8 mouse cellular contexts compared by ENCODE assay signal in the genomic region with DNA sequence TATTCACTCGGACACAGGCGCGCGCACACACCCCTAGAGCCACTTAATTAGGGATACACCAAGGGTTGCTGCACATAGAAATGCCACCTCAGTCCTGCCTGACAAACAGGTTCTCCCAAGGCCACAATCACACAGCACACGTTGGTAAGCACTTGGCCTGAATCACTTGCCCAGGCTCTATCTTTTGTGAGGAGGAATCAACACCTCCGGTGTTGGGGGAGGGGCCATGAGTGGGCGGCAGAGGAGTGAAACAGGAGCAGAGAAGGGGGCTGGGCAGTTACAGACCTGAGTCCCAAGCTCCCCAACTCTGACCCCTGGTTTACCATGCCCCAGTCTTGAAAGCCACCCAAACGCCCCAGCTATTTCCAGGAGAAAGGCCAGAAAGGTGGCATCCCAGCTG. TPM values are rescaled to one million over a fixed set of nuclear protein-coding genes. Genes with fewer than 3 reads are reported as not detected.
A peak's percentile ranks its signal among the peaks of the same experiment; 100 is the strongest.
DNase-seq lines count a peak whose midpoint lies in the region; ATAC-seq and TF ChIP-seq lines count a peak whose summit lies in the region.

No protein-coding gene starts in this region.

- ATAC-seq in heart, embryonic 14.5 days (ENCODE audit: insufficient number of reproducible peaks, insufficient read depth, low FRiP score, low read depth) = no peak
- ATAC-seq in embryonic facial prominence, embryonic 15.5 days (ENCODE audit: insufficient number of reproducible peaks, low FRiP score, low TSS enrichment, low read depth) = no peak

- in situ Hi-C loops in ES-E14 (cut with MboI; ENCODE audit: low sequenced_read_pairs in 2 of 2, unreplicated experiment in 2 of 2) = no loop called here

- WGBS in heart, embryonic 14.5 days = 12% methylated on average over 8 of the region's 8 CpGs
- WGBS in embryonic facial prominence, embryonic 15.5 days = 22% methylated on average over 8 of the region's 8 CpGs

- peak overlapping the region; percentile 83 for H3K9ac ChIP-seq in heart, embryonic 14.5 days (ENCODE audit: low read length)
- 0 out of 2 replicates have a peak overlapping the region, but pooled peaks have one; percentile 31 for H3K9ac ChIP-seq in ES-E14 (ENCODE audit: insufficient read depth, low read depth, low read length, poor library complexity, severe bottlenecking)
- H3K9ac ChIP-seq in embryonic facial prominence, embryonic 15.5 days = no peak overlapping the region

- no peak for DNase-seq in heart, adult 9 months (ENCODE audit: low spot score in 2 of 2)
- no peak for DNase-seq in ES-E14 (ENCODE audit: low read depth, low spot score)
- peak; percentile 15 for DNase-seq in lung, postnatal 36 days
- no peak for DNase-seq in gastrocnemius, postnatal 25 days
- DNase-seq in frontal cortex, adult 2 months (ENCODE audit: extremely low spot score in 1 of 2, low spot score in 1 of 2) = no peak
- no peak for DNase-seq in ovary, adult 18-20 months (ENCODE audit: low spot score)

- no peaks in the 10 kb centered on the region for H3K27me3 ChIP-seq in heart, embryonic 14.5 days (ENCODE audit: control insufficient read depth, insufficient read depth, low read length)
- H3K27me3 ChIP-seq in embryonic facial prominence, embryonic 15.5 days = no peaks in the 10 kb centered on the region

- peaks cover 10 to 25% of the 10 kb centered on the region in 2 experiments for H3K4me1 ChIP-seq in heart, embryonic 14.5 days (ENCODE audit: control insufficient read depth in 2 of 2, insufficient read depth in 2 of 2, low read length in 2 of 2)
- H3K4me1 ChIP-seq in ES-E14 (ENCODE audit: control insufficient read depth in 2 of 2, insufficient read depth in 2 of 2, low read length in 2 of 2, poor library complexity in 1 of 2) = peaks cover 3 to 25% of the 10 kb centered on the region in 2 experiments; a peak in 3 of 4 replicates
- H3K4me1 ChIP-seq in embryonic facial prominence, embryonic 15.5 days = peaks cover 24% of the 10 kb centered on the region

- H3K4me3 ChIP-seq in heart, embryonic 14.5 days (ENCODE audit: control insufficient read depth in 1 of 2, insufficient read depth in 1 of 2, low read depth in 1 of 2, low read length in 2 of 2) = no peak overlapping the region
- H3K4me3 ChIP-seq in ES-E14 (ENCODE audit: insufficient read depth in 1 of 2, low read depth in 1 of 2, low read length in 2 of 2, poor library complexity in 1 of 2, severe bottlenecking in 1 of 2) = no peak overlapping the region; a peak in 1 of 4 replicates
- H3K4me3 ChIP-seq in embryonic facial prominence, embryonic 15.5 days (replicated peaks) = no peak overlapping the region

- H3K4me2 ChIP-seq in heart, embryonic 14.5 days (ENCODE audit: low read length) = peak overlapping the region; percentile 88
- H3K4me2 ChIP-seq in embryonic facial prominence, embryonic 15.5 days (replicated peaks) = peak overlapping the region; percentile 86

- H3K27ac ChIP-seq in heart, embryonic 14.5 days (replicated peaks in 1 of 2; ENCODE audit: control insufficient read depth in 1 of 2, insufficient read depth in 1 of 2, low read depth in 2 of 2, low read length in 2 of 2) = peak overlapping the region in 1 of 2 experiments; percentile 60; a peak in 2 of 4 replicates
- no peak overlapping the region for H3K27ac ChIP-seq in ES-E14 (ENCODE audit: insufficient read depth, low read depth, low read length, poor library complexity, severe bottlenecking)
- H3K27ac ChIP-seq in embryonic facial prominence, embryonic 15.5 days (replicated peaks) = no peak overlapping the region

- peaks cover 46% of the 10 kb centered on the region for H3K36me3 ChIP-seq in heart, embryonic 14.5 days (ENCODE audit: control insufficient read depth, insufficient read depth, low read length)
- H3K36me3 ChIP-seq in ES-E14 (ENCODE audit: control insufficient read depth, insufficient read depth, low read length, poor library complexity, severe bottlenecking) = peaks cover 24% of the 10 kb centered on the region
- H3K36me3 ChIP-seq in embryonic facial prominence, embryonic 15.5 days = peaks cover 41% of the 10 kb centered on the region

- no peaks in the 10 kb centered on the region for H3K9me3 ChIP-seq in heart, embryonic 14.5 days (ENCODE audit: control insufficient read depth, low read length)
- no peaks in the 10 kb centered on the region for H3K9me3 ChIP-seq in ES-E14 (ENCODE audit: control insufficient read depth, insufficient read depth, low read depth, low read length)
- H3K9me3 ChIP-seq in embryonic facial prominence, embryonic 15.5 days (replicated peaks) = no peaks in the 10 kb centered on the region

TF ChIP-seq in ES-E14, 5 proteins besides CTCF, POLR2A, EP300 and RAD21:
- TF ChIP-seq CHD2 (IDR thresholded peaks at IDR 0.05; ENCODE audit: low read depth, low read length) (0 out of 2 replicates have a peak, but pooled peaks have one; percentile 46), ZNF384 (IDR thresholded peaks at IDR 0.05; ENCODE audit: low read depth, low read length) (no peak)

RNA-seq across cellular contexts. Expression of a gene that starts 0.8 kb away (rescaled TPM):
- polyA plus RNA-seq in heart, embryonic 14.5 days (2014; fragmentation: Nextera tagmentation; extraction: Ambion mirVana) = 4.6 and 5.1 TPM in 2 replicates
- total RNA-seq in ES-E14 (2012; rRNA removed) = 1.8 and 4.5 TPM in 2 replicates
- 7.1 and 10.6 TPM in 2 replicates for polyA plus RNA-seq in embryonic facial prominence, embryonic 15.5 days (2015; fragmentation: Nextera tagmentation; extraction: Ambion mirVana)
- total RNA-seq in gastrocnemius, postnatal 25 days (2021) = 10 to 100 TPM; 11.7 to 12.1 TPM
- polyA plus RNA-seq in frontal cortex, adult 2 months (2012; rRNA removed) = 65.3 and 66.8 TPM in 2 replicates

RNA-seq across cellular contexts. Expression of a gene that starts 9.0 kb away (rescaled TPM):
- polyA plus RNA-seq in heart, embryonic 14.5 days (2014; fragmentation: Nextera tagmentation; extraction: Ambion mirVana) = 15.6 and 17.8 TPM in 2 replicates
- 65.2 and 75.6 TPM in 2 replicates for total RNA-seq in ES-E14 (2012; rRNA removed)
- 8.6 and 8.8 TPM in 2 replicates for polyA plus RNA-seq in embryonic facial prominence, embryonic 15.5 days (2015; fragmentation: Nextera tagmentation; extraction: Ambion mirVana)
- 10 to 100 TPM; 64.6 to 85.8 TPM for total RNA-seq in gastrocnemius, postnatal 25 days (2021)
- 74.8 and 82.0 TPM in 2 replicates for polyA plus RNA-seq in frontal cortex, adult 2 months (2012; rRNA removed)

RNA-seq across cellular contexts. Expression of a gene that starts 50.5 kb away (rescaled TPM):
- 25.8 and 26.4 TPM in 2 replicates for polyA plus RNA-seq in heart, embryonic 14.5 days (2014; fragmentation: Nextera tagmentation; extraction: Ambion mirVana)
- total RNA-seq in ES-E14 (2012; rRNA removed) = 44.1 and 48.2 TPM in 2 replicates
- 40.4 and 41.0 TPM in 2 replicates for polyA plus RNA-seq in embryonic facial prominence, embryonic 15.5 days (2015; fragmentation: Nextera tagmentation; extraction: Ambion mirVana)
- 1 to 10 TPM; 4.5 to 5.4 TPM for total RNA-seq in gastrocnemius, postnatal 25 days (2021)
- 4.0 and 4.8 TPM in 2 replicates for polyA plus RNA-seq in frontal cortex, adult 2 months (2012; rRNA removed)

RNA-seq across cellular contexts. Expression of a gene that starts 59.5 kb away (rescaled TPM):
- 0.16 and 0.18 TPM in 2 replicates for polyA plus RNA-seq in heart, embryonic 14.5 days (2014; fragmentation: Nextera tagmentation; extraction: Ambion mirVana)
- 0.98 and 1.2 TPM in 2 replicates for total RNA-seq in ES-E14 (2012; rRNA removed)
- polyA plus RNA-seq in embryonic facial prominence, embryonic 15.5 days (2015; fragmentation: Nextera tagmentation; extraction: Ambion mirVana) = 0.15 and 0.18 TPM in 2 replicates
- 1 to 10 TPM in 1 of 2 experiments, under 1 TPM in 1; 0.77 to 1.4 TPM for total RNA-seq in gastrocnemius, postnatal 25 days (2021)
- 46.3 and 50.1 TPM in 2 replicates for polyA plus RNA-seq in frontal cortex, adult 2 months (2012; rRNA removed)
